Mouse (Mus musculus) myocyte (in vitro differentiated cells): ENCODE data around the gene Mctp2.

ENCODE experiments used
- CEBPB ChIP-seq: IDR thresholded peaks from 2 replicates; pipeline ENCODE4 v1.6.1; 2011; ENCODE audit warnings: mild to moderate bottlenecking, moderate library complexity; ENCODE audit not compliant: poor library complexity, insufficient read depth, severe bottlenecking
- E2F4 ChIP-seq: IDR thresholded peaks from one replicate; pipeline ENCODE4 v1.6.1; 2011; ENCODE audit warnings: mild to moderate bottlenecking, control low read depth, moderate library complexity; ENCODE audit not compliant: insufficient read depth
- POLR2A ChIP-seq: IDR thresholded peaks from one replicate; pipeline ENCODE4 v1.6.1; 2011; ENCODE audit warnings: low read depth, mild to moderate bottlenecking, control low read depth, moderate library complexity; ENCODE audit not compliant: insufficient read length
- POLR2AphosphoS2 ChIP-seq: IDR thresholded peaks from one replicate; pipeline ENCODE4 v1.6.1; 2011; ENCODE audit warnings: low read depth, control low read depth; ENCODE audit not compliant: insufficient read length
- TCF12 ChIP-seq: IDR thresholded peaks from one replicate; pipeline ENCODE4 v1.6.1; 2011; ENCODE audit warnings: mild to moderate bottlenecking, control low read depth; ENCODE audit not compliant: poor library complexity, insufficient read depth, severe bottlenecking
- USF1 ChIP-seq: IDR thresholded peaks from one replicate; pipeline ENCODE4 v1.6.1; 2011; ENCODE audit warnings: low read depth, mild to moderate bottlenecking, control low read depth, moderate library complexity

DNA sequence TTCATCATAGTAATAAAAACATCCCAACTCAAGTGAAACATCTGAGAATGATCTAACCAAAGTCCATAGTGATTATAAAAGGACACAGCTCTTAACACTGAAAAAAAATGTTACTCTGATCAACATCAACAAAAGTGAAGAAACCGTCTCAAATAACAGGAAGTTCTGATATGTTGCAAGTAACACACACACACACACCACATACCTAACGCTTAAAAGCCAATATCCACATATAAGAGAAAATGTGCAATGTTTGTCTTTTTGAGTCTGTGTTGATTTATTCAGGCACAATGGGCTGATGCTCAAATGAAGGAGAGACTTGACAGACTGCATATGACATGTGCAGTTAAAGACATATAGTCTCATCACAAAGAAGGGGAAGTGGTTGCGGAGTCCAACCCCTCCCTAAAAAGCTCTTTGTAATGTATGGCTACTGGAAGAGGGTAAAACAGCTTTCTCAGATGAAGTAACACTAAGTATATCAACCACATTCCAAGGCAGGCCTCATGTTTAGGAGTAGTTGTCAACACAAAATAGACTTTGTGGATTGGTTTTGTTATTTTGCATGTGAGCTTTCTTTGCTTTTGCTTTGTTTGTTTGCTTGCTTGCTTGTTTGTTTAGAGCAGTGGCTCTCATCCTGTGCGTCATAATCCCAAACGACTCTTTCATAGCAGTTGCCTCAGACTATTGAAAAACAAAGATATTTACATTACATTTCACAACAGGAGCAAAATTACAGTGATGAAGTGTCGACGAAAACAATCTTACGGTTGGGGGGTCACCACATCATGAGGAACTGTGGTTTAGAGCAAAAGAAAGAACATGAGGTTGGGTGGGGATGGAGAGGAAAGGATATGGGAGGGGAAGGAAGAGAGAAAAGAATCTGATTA, 45.4 kb downstream of the Mctp2 start:
- no peak for TF ChIP-seq POLR2A
- TF ChIP-seq USF1 = no peak
- TF ChIP-seq POLR2AphosphoS2 = no peak
- TF ChIP-seq CEBPB = no peak
- no peak for TF ChIP-seq TCF12
- TF ChIP-seq E2F4 = no peak
